Mouse (Mus musculus) fat pad, adult 2 months (tissue): Measurements from ENCODE around the gene Fgf5.

Source experiments
- DNase-seq: peaks from one replicate; pipeline ENCODE4 v3.0.0-alpha.2; 2011; ENCODE audit warnings: low read depth, low spot score; ENCODE audit errors: extremely low read depth

The Fgf5 gene

GRCm38 (mm10) chr5:98253838-98254821 lies at the start of gene Fgf5:
Fgf5 (plus strand) TSS chr5:98254184.
- DNase-seq, result no peak

DNA sequence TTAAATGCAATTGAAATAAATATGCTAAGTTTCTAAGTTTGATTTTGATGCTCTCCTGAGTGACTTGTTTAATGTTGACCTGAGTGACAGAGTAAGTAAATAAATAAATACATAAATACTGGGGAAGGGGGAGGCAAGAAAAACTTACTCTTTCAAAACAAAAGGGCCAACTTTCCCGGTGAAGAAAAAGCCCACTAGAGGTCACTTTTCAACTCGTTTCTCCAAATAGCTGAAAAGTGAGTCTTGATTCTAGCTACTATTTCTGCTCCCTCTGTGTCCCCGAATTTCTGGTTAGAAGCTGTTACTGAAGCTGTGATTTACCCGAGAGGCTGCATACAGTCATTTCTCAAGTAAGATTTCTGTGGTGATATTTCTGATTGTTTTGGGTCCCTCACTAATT lies 41.5 kb upstream of the Fgf5 start:
- DNase-seq, result no peak

DNA sequence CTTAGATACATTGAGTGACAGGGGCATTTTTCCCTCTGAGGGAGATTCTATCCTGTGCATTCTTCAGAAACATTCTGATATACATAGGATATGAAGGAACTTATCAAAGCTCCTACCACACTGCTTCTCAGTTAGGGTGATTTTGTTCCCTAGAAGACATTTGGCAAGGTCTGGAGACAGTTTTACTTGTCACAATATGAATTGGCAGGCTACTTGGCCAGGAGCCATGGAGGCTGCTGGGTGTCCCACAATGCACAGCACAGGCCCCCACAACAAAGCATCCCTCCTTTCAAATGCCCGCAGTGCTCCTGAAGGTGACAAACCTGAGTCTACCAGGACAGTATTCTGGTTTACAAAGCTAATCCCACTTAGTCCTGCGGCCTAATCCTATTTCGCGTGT lies 32.0 kb upstream of the Fgf5 start:
- no peak for DNase-seq

GRCm38 (mm10) chr5:98226710-98227109 lies 27.3 kb upstream of the Fgf5 start:
- no peak for DNase-seq

DNA sequence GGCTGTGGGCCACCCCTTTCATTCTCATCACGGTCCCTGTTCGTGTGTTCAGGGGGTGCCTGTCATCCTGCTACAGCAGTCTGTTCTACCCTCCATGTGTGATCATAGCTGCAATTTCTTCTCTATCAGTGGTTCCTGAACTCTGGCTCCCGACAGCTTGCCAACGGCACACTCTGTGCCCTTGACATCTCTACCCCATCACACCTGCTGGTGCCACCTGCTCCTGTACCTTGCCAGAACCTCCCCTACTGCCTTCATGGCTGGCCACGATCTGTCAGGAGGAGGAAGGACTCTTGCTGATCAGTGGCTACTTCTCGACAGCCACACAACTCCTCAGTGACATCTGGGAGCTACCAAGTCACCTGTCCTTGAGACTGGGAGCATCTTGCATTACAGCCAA lies 24.5 kb upstream of the Fgf5 start:
- DNase-seq, result no peak

DNA sequence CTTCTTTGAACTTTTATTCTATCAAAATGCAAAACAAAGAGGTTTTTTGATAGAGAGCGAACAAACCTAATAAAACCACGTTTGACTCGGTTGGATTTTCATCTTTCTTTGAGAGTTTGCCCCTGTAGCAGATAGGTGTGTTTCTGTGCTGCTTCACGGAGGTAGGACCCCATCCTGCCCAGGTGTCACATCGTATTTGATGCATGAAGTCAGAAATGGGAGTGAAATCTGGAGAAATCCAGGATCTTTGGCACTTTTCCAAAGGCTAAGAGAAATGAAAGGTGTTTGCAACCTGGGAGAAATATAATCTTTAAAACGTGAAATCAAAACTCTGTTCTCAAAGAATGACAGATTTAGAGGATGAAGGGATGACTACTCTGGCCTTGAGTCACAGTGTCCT lies 15.5 kb upstream of the Fgf5 start:
- no peak for DNase-seq

- DNase-seq, result no peak
Measured at GRCm38 (mm10) chr5:98241322-98241829, 12.6 kb upstream of the Fgf5 start.

- no peak for DNase-seq
Measured at GRCm38 (mm10) chr5:98245303-98245702, 8.7 kb upstream of the Fgf5 start.

DNA sequence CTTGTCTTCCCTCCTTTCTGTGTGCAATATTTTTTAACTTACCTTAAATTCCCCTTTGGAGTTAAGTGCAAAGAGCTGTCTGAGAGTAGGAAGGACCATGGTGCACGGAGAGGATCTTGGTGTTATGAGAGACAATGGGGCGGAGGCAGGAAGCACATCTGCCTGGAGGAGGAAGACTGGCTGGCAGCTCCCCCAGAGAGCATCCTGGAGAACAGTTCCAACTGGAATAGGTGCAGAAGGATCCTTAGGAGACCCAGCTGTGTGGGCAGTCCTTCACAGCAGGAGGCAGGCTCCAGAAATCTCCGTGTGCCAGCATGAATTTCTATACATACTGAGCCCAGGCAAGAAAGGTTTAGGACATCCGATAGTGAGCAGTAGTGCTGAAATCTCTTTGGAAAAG lies 8.0 kb upstream of the Fgf5 start:
- no peak for DNase-seq

GRCm38 (mm10) chr5:98246826-98247225 lies 7.2 kb upstream of the Fgf5 start:
- no peak for DNase-seq

GRCm38 (mm10) chr5:98247516-98247915 lies 6.5 kb upstream of the Fgf5 start:
- DNase-seq, result no peak

GRCm38 (mm10) chr5:98253147-98253546 lies 837 bp upstream of the Fgf5 start:
- no peak for DNase-seq

DNA sequence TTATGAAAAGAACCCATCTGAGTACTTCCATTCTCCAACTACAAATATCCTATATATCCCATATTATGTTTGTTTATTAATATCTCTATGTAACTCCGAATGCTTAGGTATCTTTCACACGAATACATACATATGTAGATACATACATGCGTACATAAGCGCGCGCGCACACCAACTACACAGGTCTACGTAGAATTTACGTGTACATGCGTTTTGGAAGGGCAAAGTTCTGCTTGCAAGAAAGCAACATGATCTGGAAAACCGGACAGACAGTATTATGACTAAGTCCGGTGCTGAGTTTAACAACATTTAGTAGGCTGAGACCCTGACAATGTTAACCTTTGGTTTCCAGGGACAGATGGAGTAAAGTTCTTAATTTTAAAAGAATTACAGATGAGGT lies 1.2 kb downstream of the Fgf5 start:
- DNase-seq, result no peak

DNA sequence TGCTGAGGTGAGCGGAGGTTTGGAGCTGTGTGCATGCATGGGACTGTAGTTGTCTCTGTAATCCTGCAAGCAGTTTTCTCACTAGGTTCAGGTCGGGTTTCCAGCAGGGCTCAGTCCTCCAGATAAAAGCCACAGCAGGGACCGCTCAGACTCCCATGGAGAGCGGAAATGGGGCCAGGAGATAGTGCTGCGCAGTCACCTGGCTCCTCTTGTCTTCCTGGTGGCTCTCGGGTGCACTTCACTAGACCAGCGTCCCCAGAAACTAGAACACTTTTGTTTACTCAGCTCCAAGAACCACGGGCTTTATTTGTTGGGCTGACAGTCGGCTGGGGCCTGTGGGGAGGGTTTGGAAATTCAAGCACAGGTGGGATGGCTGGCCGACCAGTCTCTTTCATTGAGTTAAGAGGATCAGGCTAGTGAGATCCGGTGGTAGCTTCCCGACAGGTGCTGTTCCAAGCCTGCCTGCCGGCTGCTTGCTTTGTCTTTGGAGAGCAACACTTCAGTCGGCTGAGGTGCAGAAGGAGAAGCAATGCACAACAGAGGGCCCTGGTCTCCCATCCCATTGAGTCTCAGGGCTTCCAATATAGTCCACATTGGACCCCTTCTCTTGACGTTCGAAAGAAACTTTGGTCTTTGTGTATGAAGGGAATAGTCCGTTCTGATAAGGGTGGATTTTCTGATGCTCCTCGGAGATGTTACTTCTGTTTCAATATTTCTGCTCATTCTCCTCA lies 1.9 kb downstream of the Fgf5 start:
- DNase-seq, result no peak

GRCm38 (mm10) chr5:98275318-98275818 lies 21.4 kb downstream of the Fgf5 start:
- no peak for DNase-seq

DNA sequence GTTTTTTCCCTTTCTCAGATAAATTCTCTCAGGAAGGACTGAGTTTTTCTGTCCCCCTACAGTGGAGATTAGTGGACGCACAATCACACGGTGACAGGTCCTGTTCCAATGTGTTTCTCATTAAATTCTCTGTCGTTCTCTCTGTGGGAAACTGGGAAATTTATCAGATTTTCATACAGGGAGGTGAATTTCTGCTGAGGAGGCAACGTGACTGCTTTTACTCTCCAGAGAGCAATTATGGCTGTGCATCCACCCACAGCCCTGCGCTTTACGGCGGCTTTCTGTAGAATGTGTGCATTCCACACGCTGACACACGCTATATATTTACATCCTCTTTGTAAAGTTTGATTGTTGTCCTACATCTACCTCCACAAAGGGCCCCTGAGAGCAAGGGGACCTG lies 28.0 kb downstream of the Fgf5 start:
- DNase-seq, result no peak

- DNase-seq, result no peak
Measured at GRCm38 (mm10) chr5:98283696-98284478, 29.9 kb downstream of the Fgf5 start.

DNA sequence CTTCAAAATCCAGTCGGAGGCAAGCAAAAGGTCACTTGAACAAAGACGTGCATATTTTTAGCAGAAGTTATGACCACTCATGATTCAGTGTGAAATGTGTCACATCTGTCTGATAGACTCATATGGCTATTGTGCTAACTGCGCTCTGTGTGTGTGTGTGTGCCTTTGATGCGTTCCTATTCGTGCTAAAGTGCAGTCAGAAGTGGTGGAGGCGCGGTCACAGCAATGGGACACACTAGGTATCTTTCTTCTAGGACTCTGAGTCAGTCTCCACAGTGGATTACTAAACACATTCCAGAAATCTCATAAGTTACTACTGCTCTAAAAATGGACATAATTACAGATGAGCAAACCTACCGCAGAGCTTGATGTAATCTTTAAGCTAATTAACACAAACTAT lies 36.7 kb downstream of the Fgf5 start:
- no peak for DNase-seq

GRCm38 (mm10) chr5:98292388-98293048 lies 38.5 kb downstream of the Fgf5 start:
- no peak for DNase-seq

DNA sequence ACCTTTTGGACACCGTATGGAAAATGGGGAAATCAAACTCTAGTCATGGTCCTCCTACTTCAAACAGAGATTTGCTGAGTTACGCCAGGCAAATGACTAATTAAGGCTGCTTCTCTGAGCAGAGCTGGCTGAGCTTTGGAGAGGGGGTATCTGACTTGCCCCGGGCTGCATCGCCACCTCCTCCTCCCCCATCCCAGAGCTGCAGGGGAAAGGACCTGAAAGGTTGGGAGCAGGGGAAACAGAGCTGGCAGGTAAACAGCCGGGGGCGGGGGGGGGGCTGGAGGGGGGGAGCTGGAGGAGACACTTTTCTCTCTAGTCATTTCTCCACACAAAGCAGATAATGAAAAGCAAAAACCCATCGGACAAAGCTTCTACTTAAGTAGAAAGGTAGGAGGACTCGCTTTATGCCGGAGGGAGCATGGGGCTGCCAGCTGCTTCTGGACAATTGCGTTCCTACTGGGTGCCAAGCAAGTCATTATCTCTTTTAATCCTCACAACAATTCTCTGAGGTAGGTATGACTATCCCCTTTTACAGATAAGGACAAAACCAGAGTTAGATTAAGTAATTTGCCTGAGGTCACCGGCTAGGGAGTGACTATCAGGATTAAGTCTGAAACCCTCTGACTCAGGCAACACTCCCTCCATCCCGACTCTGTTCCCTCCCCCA lies 39.2 kb downstream of the Fgf5 start:
- DNase-seq, result no peak
